Mouse (Mus musculus) heart, postnatal 0 days (tissue): ENCODE measurements around the gene Syt9.

Experiments used
- CTCF ChIP-seq: IDR thresholded peaks from 2 replicates; pipeline ENCODE4 v1.5.1; 2016; ENCODE audit warnings: antibody characterized with exemption, control low read depth, low read depth
- EP300 ChIP-seq: IDR thresholded peaks from 2 replicates; pipeline ENCODE4 v1.6.1; 2016; ENCODE audit warnings: antibody characterized with exemption, low read depth

DNA sequence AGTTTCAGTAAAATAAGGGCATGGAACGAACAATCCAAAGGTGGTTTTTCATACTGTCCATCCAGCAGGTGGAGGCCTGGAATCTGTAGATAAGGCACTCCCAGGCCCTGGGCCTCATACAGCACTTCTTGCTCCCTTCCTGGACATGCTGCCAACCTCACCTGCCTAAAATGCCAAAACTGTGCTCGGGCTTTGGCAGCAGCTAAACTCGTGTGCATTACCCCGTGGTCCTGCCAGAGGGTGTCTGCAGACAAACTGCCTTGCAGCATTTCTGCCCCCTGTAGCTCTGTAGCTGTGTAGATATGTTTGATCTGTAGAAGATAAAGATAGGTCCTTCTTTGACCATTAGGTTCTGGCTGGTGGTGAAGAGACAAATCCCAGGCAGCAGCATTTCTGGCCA, 198.4 kb downstream of the Syt9 start:
- TF ChIP-seq CTCF (no peak), EP300 (no peak)
